Mouse (Mus musculus) gastrocnemius, postnatal 10 days (tissue): ENCODE data around the gene Pde3a. TPM values are rescaled to one million over a fixed set of nuclear protein-coding genes. Genes with fewer than 3 reads are reported as not detected.

Source experiments
- DNase-seq: peaks from one replicate; pipeline ENCODE4 v3.0.0; 2021; ENCODE audit warnings: mixed read lengths
- total RNA-seq, 2 experiments: library from RNA; stranded (reverse); gene quantifications; 2 replicates each; pipeline ENCODE4 v1.2.3; 2021

Pde3a gene
- total RNA-seq, 2 experiments from 2014 or later: 7.0 to 8.1 TPM

DNA sequence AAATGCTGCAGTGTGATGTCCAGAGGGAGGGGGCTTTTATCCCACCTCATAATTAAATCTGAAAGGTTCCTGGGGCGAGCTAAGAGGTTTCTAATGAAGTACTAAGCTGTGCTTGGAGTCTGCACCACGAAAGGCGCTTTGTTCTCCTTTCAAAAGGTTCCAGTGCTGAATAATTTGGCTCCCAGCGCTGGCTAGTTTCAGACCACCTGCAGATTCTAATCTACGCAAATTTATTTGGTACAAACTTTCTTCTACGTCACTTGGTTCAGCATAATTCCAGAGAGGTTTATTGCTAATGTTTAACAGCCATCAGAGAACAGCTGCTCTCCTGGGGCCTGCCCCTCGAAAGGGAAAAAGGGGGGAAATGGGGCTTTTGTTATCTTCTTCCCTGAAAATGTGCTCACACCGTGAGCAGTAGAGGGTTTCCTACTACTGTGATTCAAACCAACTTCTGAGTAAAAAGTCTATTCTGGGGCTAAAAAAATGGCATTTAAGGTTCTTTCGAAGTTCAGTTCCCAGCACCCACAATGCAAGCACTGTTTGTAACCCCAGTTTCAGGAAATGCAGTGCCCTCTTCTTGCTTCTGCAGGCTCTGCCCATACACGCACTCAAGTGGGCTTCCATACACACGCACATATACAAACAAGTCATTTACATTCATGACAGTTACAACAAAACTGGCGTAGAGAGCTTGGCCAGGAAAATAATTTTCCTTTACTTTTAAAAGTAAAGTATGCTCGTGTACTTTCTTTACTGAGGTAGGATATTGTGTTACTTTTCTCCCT, 246.8 kb downstream of the Pde3a start:
- no peak for DNase-seq

DNA sequence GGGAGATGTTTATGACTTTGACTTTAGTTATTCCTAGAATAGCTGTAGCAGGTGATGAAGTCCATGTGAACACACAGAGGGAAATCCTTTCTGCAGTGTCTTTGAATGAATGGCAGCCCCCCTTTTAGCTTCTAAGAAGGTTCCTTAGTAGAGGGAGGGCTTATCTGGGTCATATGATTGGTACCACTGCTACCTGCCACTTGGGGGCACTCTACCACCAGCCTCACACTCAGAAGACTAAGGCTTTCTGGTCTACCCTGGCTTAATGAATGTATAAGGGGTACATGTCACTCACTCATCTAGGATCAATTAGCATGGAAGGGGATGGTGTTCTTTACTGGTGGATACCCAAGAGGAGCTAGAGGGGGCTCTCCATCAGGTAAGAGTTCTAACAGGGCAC, 250.4 kb downstream of the Pde3a start:
- no peak for DNase-seq

DNA sequence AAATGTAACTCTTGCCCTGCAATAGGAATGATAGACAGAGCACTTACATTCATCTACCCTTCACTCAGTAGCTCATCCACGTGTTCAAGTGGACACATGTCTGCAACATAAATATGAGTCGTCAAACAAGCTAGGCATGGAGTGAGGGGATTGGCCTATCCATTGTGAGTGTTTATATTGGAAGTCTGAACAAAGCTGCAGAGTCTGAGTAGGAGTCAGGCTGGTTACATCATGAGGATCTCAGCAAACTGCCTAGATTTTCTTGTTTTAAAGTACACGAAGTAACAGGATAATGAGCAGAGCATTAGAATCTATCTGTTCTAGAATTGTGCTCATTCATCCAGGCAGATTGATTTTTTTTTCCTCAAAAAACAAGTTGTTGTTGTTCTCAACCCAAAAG, 252.1 kb downstream of the Pde3a start:
- DNase-seq: no peak

DNA sequence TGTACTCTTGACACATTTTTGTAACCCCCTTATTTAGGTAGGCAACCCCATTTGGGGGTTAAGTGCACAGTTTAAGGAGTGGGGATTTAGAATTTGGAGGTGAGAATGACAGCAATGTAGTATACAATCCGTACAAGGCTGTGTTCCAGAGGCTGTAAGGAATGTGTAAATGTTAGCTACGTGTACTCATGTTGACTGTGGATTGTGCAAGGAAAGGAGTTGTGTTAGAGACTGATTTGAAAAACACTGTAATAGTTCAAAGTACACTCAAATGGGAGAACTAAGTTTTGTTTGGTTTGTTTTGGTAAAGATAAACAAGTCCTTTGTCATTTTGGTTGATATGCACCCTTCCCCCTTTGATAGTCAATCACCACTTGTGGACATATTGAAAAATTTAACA, 273.5 kb downstream of the Pde3a start:
- DNase-seq: no peak

DNA sequence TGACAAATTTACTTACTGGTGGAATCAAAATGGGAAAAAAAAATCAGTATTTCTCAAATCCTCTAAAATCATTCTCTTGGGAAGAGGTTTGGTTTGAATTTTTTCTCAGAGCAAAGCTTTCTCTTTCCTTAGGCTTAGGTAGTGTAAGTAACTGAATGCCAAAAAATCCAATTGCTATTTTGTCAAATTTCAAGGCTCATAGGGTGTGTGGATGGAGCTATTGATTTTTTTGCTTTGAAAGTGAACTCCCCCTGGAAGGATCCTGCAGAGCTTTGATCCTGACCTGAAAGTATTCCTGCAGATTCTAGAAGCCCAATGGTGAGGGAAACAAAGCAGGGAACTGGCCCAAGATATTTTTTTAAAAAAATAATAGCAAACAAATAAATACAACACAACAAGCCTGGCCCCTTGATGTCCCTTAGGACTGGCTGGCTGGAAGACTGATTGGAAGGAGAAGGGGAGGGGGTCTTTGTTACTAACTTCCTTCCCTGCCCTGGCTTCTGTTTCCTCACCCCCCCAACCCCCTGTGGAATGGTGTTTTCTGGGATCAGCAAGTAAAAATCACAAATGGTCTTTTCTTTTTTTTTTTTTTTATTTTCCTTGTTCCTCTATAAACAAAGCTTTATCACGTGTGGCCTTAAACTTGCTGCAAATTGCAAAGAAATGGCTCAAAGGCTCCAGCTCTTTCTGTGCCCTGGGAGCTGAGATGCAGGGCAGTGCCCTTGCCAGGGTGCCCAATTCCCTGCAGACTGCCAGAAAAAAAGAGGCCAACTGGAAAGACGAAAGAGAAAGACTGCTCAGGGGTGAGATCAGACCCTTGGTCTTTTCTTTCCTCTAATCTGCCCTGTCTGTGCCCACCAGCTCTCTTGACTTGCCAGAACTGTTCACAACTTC, 274.9 kb downstream of the Pde3a start, which contains the start of gene Slco1c1:
Gene Slco1c1, plus strand, starts transcription at position 622 of the 894 bp plus-strand sequence.
- DNase-seq: no peak

DNA sequence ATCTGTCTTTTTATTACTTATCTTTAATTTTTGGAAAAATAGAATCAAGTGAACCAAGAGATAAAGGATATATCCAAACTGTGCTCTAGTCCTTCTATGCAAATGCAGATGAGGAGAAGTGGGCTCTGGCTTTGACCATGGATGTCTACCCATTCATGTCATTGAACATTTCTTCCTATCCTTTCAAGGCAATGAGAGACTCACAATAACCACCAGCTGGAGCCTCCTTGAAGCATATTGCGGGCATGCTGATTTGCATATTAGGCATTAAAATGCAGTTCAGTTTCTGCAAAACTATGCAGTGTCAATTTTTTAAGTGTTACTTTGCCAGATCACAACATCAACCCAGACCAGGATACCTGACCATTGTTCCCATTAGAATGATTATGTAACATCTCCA, 276.7 kb downstream of the Pde3a start:
- DNase-seq: no peak

DNA sequence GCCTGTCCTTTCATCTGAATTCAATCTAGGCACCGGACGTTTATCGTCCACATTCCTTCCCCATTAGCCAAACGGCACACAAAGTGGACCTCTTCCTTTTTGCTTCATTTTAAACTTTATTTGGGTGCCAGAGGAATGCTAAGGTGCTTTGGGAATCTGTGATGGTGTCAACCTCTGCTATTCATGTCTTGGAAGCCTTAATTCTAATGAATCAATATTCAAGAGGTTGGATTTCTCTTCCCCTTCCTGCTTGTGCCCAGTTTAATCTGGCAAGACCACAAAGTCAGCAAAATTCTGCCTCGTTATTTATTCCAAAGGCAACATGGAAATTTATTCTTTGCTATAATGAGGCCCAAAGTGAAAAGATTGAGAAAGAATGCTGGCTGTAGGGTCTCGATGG, 281.8 kb downstream of the Pde3a start:
- no peak for DNase-seq

DNA sequence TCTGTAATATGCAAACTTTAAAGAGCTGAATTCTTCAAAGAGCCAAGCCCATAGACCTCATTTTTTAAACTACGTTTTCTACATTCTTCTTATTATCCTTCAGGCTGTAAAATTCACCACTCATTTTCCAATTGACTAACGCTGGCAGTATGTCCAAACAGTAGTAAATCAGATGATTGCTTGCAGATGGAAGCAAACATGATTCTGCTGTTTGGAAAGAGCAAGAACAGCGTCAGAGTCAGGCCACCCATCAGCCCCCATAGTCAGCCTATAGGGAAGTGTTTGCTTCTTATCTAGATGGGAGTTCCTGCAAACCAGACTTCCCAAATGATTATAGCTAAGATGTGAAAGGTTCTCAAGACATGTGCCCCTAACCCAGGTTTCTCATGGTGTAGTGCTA, 288.2 kb downstream of the Pde3a start:
- no peak for DNase-seq

DNA sequence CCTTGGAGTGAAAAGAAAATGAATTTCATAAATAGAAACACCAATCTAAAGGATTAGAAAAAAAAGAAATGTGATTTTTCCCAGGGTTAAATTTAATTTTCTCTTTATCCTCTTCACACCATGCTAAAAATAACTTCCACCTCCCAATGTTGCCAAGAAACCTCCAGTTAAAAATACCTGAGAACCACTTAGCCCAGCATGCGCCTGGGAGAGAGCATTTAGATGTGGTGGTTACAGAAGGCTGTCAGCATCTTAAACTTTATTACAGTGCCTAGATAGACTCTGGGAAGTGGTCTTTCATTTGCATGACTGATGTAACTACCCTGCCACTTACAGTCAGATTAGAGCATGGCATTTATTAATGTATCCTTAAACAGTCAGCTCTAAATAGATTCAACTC, 292.1 kb downstream of the Pde3a start:
- DNase-seq: no peak

DNA sequence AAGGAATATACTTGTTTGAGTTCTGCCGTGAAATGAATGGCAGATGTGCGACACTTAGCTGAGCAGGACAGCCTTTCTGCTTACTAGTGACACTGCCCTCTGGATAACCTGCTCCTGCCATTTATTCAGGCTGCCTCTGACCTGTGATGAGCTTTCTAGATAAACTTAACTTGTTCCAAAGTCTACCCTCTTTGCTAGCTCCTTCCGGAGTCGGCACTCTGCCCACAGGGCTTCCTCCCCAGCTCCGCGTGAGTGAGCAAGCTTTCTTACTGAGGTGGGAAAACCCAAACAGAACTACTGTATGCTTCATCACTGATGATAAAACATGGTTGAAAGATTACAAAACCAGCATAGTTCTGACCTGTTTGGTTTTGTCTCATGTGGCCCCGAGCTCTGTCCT, 294.3 kb downstream of the Pde3a start:
- no peak for DNase-seq
